Mouse (Mus musculus): ENCODE data around the gene Pla2g3.

Pla2g3 gene

DNA sequence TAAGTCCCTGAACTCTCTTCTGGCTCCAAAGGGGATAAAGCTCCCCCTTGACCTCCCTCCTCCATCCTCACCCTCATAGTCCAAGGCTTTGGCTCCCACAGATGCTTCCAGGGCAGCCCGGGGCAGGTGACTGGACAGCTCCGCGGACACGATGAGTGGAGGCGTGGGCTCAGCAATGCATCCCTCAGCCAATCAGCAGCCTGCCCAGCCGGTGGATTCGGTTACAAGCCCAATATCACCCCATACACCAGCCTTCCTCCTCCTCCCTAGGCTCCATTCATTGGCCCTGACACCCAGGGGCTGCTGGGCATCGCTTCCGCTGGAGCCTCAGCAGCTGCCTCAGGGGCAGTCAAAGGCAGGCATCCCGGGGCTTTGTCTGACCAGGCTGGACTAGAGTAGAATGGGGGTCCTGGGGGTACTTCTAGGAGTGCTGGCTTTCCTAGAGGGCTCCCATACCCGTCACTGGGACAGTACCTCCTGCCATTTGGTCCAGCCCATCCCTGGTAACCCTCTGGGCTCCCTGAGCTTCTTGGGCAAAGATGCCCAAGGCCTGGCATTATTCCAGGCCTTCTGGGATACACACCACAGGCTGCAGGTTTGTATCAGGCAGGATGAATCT is at the start of gene Pla2g3:
Gene Pla2g3 (plus strand): TSS at position 333 of the 619 bp plus-strand sequence.
- DNase-seq (ENCODE audit: low read depth, low spot score): peak; percentile 53

DNA sequence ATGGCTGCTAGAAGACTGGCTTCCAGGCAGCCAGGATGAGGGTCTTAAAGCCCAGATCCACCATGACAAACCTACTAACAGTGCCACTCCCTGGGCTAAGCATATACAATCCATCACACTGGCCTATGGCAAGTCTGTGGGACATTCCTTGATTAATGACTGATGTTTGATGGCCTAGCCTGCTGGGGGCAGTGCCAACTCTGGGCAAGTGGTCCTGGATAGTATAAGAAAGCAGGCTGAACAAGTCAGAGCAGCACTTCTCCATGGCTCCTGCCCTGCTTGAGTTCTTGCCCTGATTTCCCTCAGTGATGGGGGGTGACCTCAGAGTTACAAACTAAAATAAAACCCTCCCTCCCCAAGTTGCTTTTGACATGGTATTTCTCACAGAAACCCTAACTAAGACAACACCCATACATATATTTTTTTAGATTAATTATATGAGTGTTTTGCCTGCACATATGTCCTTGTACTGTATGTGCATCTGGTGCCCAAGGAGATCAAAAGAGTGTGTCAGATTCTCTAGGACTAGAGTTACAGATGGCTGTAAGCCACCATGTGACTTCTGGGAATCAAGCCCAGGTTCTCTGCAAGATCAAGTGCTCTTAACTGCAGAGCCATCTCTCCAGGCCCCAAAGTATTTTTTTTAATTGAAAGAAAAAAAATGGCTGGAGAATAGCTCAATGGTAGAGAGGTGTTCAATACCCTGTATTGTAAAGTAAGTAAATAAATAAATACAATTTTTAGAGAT is 46.2 kb upstream of the Pla2g3 start:
- DNase-seq (ENCODE audit: low read depth, low spot score): peak; percentile 95

DNA sequence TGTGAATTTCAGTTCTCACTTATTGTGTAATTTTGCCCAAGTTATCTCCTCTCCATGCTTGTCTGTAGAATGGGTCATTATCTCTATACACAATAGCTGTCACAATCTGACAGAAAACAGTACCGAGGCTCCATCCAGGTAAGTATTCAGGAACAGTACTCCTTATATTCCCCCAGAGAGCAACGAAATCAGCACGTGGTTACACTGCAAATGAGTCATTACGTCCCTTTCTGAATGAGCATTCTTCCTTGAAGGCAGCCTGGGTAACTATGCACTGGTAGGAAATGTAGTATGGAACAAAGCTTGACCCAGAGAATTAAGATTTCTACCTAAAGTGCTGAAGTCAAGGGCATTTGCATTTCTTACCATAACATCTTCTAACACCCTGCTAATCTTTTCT is 45.4 kb upstream of the Pla2g3 start:
- no peak for DNase-seq (ENCODE audit: low read depth, low spot score)

DNA sequence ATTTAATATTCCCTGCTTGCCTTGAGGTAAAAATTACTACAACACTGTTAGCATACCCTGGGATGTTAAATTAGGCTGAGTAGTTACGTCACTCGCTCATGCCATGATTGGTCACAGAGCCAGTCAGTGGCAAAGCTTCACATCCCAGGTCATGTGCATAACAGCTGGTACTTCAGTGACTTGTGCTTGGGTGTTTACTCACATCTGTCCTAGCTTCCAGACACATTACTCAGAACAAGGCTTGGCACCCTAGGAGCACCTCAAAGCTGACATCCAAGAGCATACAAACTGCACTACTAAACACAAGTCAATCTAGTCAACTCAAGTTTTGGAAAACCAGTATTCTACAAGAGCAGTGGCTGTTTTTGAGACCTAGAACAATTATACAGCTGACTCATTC is 45.0 kb upstream of the Pla2g3 start:
- no peak for DNase-seq (ENCODE audit: low read depth, low spot score)

DNA sequence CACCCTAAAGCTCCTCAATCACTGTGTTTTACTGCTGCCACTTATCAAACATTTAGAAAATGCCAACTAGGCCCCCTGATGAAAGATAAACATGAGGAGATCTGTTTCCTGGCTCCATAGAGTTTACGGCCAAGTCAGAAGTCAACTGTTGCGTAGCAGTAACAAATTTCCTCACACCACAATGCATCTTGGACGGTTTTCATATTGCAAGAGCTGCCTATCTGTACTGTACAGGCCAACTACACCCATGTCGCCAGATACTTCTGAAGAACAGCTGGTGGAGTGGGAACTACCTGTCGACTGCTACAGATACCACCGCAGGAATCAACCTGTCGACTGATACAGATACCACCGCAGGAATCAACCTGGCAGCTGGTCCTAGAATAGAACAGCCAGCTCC is 43.2 kb upstream of the Pla2g3 start:
- DNase-seq (ENCODE audit: low read depth, low spot score): no peak

DNA sequence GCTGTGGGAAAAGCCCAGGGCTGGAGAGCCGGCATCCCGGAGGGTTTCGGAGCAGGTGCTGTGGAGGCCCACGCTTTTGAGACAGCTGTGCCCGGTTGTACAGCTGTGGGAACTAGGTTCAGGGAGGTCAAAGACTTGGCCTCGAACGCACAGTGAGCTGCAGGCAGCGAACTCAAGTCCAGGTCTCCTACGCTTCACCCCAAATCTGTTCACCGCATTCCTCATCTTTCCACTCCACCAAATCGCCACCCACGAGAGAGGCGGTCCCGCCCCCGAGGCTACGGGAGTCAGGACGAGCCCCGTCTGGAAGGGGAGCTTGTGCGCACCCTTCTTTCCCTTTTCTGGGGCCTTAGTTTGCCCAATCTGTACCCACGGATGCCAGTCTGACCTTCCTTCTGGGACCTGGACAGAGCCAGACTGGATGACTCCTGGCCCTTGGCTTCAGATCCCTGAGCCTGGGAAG is 36.4 kb upstream of the Pla2g3 start:
- DNase-seq (ENCODE audit: low read depth, low spot score): peak; percentile 63

DNA sequence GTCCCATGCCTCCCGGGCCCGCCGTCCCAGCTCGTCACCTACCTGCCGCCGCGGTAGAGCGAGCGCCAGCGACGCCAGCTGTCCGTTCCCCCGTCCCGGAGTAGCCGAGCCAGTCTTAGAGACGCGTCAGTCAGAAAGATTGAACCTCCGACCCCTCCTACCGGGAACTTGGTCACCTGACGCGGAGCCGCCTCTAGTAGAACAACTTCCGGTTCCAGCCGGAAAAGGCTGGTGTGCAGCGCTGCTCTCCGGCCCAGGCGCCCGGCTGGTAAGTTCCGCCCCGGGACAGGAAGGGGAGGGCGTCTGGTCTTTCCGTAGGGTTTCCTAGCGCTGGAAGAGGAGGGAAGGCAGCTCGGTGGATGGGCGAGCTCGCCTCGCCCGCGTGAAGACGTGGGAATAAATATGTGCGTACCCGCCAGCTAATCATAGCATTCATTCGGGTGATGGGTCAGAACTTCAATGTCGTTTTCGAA is 35.9 kb upstream of the Pla2g3 start, which contains the start of gene Rnf185:
Gene Rnf185 (minus strand): TSS at position 197 of the 473 bp plus-strand sequence.
- peak; percentile 98 for DNase-seq (ENCODE audit: low read depth, low spot score)

DNA sequence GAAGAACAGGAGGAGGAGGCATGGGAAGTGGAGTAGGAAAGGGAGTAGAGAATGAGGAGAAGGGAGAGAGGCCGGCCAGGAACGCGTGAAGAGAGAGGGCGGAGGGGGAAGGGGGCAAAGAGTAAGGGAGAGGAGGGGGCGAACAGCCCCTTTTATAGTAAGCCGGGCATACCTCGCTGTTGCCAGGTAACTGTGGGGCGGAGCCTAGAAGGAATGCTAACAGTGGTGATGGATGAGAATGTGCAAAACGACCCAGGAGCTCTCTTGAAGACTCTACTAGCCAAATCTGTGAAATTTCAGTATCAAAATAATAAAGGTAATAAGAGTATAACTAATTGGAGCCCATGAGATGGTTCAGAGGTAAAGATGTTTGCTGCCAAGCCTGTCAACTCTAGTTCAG is 35.3 kb upstream of the Pla2g3 start:
- DNase-seq (ENCODE audit: low read depth, low spot score): peak; percentile 41

DNA sequence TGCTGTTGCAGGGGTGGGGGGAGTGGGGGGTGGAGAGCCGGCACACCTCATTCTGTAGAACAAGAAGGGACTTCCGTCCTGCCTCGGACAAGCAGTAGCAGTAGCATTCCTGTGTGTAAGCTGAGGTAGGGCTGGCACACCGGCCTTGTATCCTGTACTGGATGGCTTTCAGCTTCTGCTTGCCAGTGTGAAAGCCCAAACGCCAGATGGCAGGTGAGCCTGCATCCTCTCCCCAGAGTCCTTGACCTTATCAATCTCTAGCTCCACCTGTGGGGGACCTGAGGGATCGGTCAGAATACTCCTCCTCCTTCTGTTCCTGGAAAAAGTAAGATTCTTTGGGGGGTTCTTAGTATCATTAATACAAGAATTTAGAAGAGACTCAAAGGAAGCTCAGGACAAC is 34.6 kb upstream of the Pla2g3 start:
- DNase-seq (ENCODE audit: low read depth, low spot score): peak; percentile 94

DNA sequence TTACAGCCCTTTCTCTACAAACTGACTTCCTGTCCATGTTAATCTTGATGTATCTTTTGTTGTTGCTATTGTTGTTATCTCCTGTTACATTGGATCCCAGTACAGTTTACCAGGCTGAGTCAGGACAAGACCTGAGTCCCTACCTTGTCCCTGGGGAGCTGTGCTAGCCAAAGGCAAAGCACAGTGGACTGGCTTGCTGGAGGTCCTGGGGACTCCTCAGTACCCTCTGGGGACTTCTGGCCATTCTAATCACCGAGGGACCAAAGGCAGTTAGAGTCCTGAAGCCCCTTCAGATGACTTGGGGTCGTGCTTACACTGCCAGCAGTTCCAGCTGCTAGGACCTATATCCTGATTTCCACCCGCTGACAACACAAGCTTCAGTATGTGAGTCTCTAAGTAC is 33.6 kb upstream of the Pla2g3 start:
- no peak for DNase-seq (ENCODE audit: low read depth, low spot score)

DNA sequence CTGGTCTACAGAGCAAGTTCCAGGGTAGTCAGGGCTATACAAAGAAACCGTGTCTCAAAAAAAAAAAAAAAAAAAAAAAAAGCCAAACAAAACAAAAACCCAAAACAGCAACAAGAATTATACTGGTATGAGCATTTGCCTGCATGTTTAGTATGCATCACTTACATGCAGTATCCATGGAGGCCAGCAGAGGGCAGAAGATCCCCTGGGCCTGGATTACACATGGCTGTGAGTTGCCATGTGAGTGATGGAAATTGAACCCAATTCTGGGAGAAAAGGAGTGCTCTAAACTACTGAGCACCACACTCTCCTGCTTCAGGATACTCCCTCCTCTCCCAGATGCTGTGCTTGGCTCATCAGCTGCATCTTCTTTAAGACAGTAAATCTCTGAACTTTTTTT is 31.7 kb upstream of the Pla2g3 start:
- peak; percentile 82 for DNase-seq (ENCODE audit: low read depth, low spot score)

DNA sequence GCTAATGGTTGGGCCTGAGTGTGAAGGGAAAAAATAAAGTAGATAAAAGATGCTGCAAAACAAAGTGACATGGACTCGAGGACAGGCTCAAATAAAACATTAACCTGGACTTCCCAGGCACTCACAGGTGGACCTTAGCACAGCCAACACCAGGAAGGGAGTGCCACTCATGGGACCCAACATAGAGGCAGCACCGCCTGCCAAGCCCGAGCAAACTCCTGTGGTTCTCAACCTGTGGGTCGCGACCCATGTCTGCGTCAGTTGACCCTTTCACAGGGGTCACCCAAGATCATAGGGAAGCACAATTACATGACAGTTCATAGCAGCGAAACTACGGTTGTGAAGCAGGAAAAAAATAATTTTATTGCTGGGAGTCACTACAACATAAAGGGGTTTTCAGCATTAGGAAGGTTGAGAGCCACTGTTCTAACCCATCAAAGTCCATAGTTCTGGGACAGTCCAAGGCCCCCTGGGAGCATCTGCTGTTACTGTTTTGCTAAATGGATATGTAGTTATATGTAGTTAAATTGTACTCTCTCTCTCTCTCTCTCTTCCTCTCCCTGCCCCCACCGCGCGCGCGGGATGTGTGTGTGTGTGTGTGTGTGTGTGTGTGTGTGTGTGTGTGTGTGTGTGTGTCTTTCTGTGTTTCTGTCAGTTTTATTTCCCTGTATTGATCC is 29.5 kb upstream of the Pla2g3 start:
- DNase-seq (ENCODE audit: low read depth, low spot score): no peak

DNA sequence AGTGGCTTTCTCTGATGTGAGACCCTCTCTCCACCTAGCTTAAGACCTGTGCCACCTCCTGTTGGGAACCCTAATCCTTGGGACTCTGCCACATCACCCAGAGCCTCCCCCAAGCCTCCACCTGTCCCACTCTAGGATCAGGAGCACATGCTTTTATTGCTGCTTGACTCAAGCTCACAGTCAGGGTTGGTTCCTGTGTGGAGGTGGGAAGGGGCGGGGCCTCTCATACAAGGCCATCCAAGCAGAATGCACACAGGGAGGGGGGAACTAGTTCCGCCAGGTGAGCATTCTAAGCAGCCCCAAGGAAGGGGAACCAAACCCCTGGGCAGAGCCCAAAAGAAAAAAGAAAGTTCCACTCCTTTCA is 29.0 kb upstream of the Pla2g3 start:
- no peak for DNase-seq (ENCODE audit: low read depth, low spot score)

DNA sequence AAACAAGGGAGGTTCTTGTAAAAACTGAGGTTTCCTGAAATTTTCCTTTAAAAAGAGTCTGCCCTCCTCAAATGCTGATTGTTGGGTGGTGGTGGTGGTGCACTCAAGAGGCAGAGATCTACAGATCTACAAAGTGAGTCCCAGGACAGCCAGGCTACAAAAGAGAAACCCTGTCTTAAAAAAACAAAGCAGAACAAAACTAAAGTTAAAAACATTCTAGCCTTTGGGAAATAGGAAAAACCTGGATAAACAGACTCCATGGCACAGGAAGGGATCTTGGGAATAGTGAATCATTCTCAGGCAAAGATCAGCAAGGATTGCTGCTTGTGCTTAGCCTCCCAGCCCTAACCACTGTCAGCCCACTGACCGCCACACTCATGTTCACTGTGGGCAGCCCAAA is 25.2 kb upstream of the Pla2g3 start:
- DNase-seq (ENCODE audit: low read depth, low spot score): no peak

DNA sequence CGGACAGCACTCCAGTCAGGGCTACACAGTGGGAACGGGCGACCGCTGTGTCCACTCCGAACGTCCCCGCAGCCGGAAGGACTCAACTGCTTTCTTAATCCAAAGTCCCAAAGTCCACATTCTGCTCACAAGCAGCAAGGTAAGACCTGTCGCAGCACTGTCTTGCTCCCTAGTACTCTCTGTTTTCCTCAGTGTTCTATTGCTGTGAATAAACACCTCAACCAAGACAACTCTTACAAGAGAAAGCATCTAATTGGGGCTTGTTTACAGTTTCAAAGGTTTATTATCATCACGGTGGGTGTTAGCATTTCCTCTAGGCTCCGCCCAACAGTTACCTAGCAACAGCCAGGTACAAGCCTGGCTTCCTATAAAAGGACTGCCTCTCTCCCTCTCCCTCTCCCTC is 16.6 kb upstream of the Pla2g3 start:
- DNase-seq (ENCODE audit: low read depth, low spot score): no peak

DNA sequence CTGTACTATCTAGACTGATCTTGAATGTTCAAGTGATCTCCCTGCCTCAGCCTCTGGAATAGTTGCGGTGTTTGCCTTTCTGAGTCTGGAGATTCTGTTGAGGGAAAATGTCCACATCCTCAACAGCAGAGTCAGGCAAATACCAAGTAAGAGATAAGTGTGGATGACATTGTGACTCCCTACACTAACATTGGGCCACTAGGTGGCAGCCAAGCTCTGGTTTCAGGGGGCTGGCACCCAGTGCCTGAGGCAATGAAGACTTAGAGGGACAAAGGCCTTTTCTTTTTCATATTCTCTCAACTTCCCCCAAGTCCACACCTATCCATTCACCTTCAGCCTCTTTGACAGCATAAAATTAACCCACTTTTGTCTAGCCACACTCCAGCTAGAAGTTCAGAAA is 15.6 kb upstream of the Pla2g3 start:
- DNase-seq (ENCODE audit: low read depth, low spot score): peak; percentile 94

DNA sequence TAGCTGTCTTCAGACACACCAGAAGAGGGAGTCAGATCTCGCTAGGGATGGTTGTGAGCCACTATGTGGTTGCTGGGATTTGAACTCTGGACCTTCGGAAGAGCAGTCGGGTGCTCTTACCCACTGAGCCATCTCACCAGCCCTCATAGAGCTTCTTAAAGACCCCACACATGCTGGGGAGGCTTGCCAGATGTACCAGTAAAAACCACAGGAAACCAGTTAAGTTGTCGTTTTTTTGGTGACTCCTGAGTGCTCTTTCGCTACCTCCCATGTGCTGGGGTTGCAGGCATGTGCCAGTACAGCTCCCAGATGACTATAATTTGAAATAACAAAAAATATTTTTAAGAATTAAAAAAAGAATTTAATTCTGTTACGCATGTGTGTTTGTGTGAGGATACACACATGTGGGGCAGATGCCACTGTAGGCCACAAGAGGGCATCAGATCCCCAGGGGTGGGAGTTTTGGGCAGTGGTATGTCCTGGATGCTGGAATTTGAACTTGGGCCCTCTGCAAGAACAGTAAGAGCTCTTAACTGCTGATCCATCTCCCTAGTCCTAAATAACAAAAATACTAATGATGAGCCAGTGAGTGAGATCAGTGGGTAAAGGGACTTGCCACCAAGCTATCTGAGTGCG is 13.5 kb upstream of the Pla2g3 start:
- no peak for DNase-seq (ENCODE audit: low read depth, low spot score)

DNA sequence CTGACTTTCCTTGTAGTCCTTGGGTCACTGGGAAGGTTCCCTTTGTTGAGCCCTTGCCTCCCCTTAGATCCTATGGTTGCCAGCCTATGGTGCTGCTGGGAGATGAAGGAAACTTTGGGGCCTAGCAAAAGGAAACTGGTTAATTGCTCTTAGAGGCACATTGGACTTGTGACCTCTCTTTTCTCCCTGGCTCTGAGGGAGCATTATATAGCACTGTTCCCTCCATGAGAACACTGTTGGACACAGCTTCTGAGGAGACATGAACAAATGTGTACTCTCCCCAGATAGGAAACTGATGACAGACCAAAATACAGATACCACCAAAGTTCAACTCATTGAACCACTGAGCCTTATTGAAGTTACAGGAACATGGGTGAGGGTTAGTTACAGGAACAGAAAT is 12.6 kb upstream of the Pla2g3 start:
- no peak for DNase-seq (ENCODE audit: low read depth, low spot score)

DNA sequence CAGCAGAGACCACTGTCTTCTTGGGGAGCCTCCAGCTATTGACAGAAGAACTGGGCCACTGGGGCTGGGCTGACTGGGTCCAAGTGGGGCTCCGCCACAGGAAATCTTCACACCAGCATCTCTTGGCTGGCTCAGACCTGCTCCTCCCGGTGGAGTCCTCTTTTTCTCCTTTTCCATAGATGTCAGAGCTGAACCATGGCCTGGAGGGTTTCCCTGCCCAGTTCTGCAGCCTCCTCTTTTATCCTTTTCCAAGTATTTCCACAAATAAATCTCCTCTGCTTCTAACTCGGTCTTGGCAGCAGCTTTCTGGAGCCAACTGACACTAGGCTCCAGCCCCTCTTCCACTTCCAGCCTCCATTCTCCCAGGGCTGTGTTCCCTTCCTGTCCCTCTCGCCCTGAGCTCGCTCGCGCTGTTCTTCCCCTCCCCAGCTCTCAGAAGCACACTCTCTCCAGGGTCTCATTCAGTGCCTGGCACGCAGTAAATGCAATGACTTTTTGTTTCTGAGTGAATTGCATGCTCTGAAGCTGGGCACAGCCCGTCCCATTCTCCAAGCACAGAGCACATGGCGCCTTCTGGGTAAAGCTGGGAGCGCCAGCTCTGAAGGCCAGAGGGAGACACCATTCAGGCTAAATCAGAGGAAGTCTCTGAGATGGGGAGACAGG is 4.0 kb upstream of the Pla2g3 start:
- peak; percentile 86 for DNase-seq (ENCODE audit: low read depth, low spot score)

DNA sequence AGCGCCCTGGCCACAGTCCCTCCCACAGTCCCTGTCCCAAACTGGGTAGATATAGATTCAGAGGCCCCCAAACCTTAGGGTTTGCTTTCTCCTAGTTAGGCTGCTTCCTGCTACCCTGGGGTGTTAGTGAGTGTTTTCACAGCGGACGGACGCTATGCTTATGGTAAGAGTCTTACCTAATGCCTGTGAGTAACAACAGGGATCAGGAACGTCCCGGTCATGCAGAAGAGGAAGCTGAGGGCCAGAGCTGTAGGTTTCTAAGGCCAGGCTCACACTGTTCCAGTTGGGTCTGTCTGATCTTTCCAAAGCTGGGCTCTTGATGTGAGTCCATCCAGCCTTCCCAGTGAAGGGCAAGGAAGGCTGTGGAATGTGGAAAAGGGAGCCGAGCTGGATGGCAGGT is 1.7 kb upstream of the Pla2g3 start:
- DNase-seq (ENCODE audit: low read depth, low spot score): no peak

DNA sequence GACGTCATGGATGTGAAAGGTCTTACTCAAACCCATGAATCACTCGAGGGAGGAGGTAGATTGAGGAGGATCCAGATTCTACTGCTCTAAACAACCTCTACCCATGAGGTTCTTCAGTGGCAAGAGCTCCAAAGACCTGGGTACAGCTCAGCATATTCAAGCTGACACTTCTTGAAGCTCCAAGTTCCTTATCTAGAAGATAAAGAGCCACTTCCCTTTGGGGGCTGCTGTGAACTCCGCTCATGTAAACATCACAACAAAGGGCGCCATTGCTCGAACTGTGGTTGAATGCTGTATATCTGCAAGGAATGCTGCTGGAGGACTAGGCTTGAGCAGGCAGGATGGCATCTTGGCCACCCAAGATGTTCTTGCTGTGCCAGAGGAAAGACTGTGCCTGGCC is 952 bp downstream of the Pla2g3 start:
- no peak for DNase-seq (ENCODE audit: low read depth, low spot score)

DNA sequence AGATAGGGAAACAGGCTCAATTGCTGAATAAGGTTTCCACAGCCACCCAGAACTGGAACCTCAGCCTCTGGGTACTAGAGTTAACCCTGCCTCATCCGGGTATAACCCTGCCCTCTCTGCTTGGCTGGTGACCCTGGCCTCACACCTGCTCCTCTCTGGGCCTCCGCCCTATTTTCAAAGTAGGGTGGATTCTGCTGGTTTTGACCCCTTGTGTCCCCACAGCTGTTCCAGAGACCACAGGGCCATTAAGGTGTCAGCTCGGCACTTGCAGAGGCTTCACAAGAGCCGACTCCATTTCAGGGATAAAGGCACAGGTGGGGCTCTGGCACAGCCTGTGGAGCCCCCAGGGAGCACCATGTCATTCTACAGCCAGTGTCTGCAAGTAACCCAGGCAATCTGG is 4.7 kb downstream of the Pla2g3 start:
- DNase-seq (ENCODE audit: low read depth, low spot score): no peak

All from brain, adult 2 months (tissue).